Mouse (Mus musculus) embryonic facial prominence, embryonic 10.5 days (tissue): ENCODE data around the gene Dpp6. TPM values are rescaled to one million over a fixed set of nuclear protein-coding genes. Genes with fewer than 3 reads are reported as not detected.
A peak's percentile ranks its signal among the peaks of the same experiment; 100 is the strongest.

ENCODE experiments used
- DNase-seq: peaks from one replicate; pipeline ENCODE4 v3.0.0-alpha.2; 2017; ENCODE audit warnings: low spot score
- H3K27ac ChIP-seq: fragments of 300-500 bp; sonication (generic); replicated peaks from 2 replicates; pipeline ENCODE4 v1.5.1; 2016; ENCODE audit warnings: mild to moderate bottlenecking
- H3K27me3 ChIP-seq: fragments of 300-500 bp; sonication (generic); replicated peaks from 2 replicates; pipeline ENCODE4 v1.6.1; 2016; ENCODE audit warnings: low read depth, mild to moderate bottlenecking; ENCODE audit not compliant: poor library complexity, severe bottlenecking
- H3K36me3 ChIP-seq: fragments of 300-500 bp; sonication (generic); replicated peaks from 2 replicates; pipeline ENCODE4 v1.6.1; 2016; ENCODE audit warnings: mild to moderate bottlenecking, moderate library complexity
- H3K4me1 ChIP-seq: fragments of 300-500 bp; sonication (generic); 2 replicates; pipeline ENCODE4 v1.6.1; 2016
- H3K4me3 ChIP-seq: fragments of 300-500 bp; sonication (generic); 2 replicates; pipeline ENCODE4 v1.5.1; 2016; ENCODE audit warnings: mild to moderate bottlenecking, moderate library complexity
- H3K9me3 ChIP-seq: fragments of 300-500 bp; sonication (generic); 2 replicates; pipeline ENCODE4 v1.6.1; 2016; ENCODE audit warnings: mild to moderate bottlenecking
- WGBS: fragments of 180-500 bp; shearing (Covaris S2); methylation state at CpG from one replicate; pipeline ENCODE4 v1.1.7; 2016; 5-methylcytosine and 5-hydroxymethylcytosine counted together
- polyA plus RNA-seq: library from polyadenylated mRNA; unstranded; fragments of >200 nt; fragmentation: Nextera tagmentation; extraction: Ambion mirVana; gene quantifications from 2 replicates; pipeline ENCODE4 v1.2.1, GENCODE M21; 2016

The Dpp6 gene
- polyA plus RNA-seq, 1 experiment from 2014 or later: 2.4 TPM

DNA sequence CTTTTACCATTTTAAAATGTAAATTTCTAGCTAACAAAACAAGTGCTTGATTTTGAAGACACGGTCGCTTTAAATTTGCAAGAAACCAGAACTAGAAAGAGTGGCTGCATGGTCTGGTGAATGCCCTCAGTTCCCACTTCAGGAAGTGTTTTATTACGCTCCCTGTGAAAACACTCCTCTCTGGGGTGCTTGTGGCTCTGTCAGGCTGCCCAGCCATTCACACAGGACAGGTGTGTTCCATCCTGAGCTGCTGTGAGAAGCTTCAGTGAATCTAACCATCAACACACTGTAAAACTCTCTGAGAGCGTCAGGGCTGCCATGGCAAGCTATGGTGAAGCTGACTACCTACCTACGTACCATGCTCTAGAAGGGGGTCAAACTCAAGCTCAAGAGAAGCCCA, 841.2 kb downstream of the Dpp6 start:
- no peaks in the 10 kb centered on the region for H3K9me3 ChIP-seq
- DNase-seq: no peak
- H3K36me3 ChIP-seq: no peaks in the 10 kb centered on the region
- WGBS: 79% methylated on average over 5 of the region's 5 CpGs
- H3K27ac ChIP-seq: no peak overlapping the region
- H3K4me3 ChIP-seq: no peak overlapping the region
- H3K4me1 ChIP-seq: no peaks in the 10 kb centered on the region
- no peaks in the 10 kb centered on the region for H3K27me3 ChIP-seq

- no peaks in the 10 kb centered on the region for H3K27me3 ChIP-seq
- no peaks in the 10 kb centered on the region for H3K36me3 ChIP-seq
- no peak overlapping the region for H3K27ac ChIP-seq
- DNase-seq: no peak
- no peaks in the 10 kb centered on the region for H3K4me1 ChIP-seq
- no peak overlapping the region for H3K4me3 ChIP-seq
- no peaks in the 10 kb centered on the region for H3K9me3 ChIP-seq
Measured at GRCm38 (mm10) chr5:27658569-27658968, 841.6 kb downstream of the Dpp6 start.

- no peak for DNase-seq
- H3K4me3 ChIP-seq: no peak overlapping the region
- no peaks in the 10 kb centered on the region for H3K4me1 ChIP-seq
- 93% methylated on average over 2 of the region's 2 CpGs for WGBS
- H3K27me3 ChIP-seq: no peaks in the 10 kb centered on the region
- no peaks in the 10 kb centered on the region for H3K9me3 ChIP-seq
- H3K27ac ChIP-seq: no peak overlapping the region
- H3K36me3 ChIP-seq: no peaks in the 10 kb centered on the region
Measured at GRCm38 (mm10) chr5:27659019-27659418, 842.0 kb downstream of the Dpp6 start.

GRCm38 (mm10) chr5:27659781-27660180, 842.8 kb downstream of the Dpp6 start:
- Histone ChIP-seq H3K9me3 (no peaks in the 10 kb centered on the region), H3K27ac (no peak overlapping the region), H3K4me1 (no peaks in the 10 kb centered on the region), H3K4me3 (no peak overlapping the region), H3K27me3 (no peaks in the 10 kb centered on the region), H3K36me3 (no peaks in the 10 kb centered on the region)
- 88% methylated on average over 6 of the region's 6 CpGs for WGBS
- DNase-seq: no peak

DNA sequence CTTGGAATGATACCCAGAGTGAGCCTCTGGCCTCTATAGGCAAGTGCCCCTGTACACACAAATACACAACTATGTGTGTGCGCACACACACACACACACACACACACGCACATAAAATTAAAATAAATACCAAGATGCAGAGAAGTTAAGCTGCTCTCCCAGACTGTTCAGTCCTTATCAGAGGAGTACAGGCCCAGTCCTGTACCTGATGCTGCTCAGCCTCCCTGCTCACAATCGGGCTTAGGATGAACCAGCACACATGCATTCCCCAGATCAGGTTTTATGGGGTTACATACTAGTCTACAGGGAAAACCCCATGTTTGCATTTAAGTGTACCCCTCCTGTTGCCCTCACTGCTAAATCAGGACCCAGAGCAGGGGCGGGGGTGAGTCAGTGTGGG, 847.1 kb downstream of the Dpp6 start:
- no peaks in the 10 kb centered on the region for H3K27me3 ChIP-seq
- H3K36me3 ChIP-seq: no peaks in the 10 kb centered on the region
- H3K27ac ChIP-seq: no peak overlapping the region
- DNase-seq: no peak
- no peak overlapping the region for H3K4me3 ChIP-seq
- WGBS: 88% methylated on average over 4 of the region's 4 CpGs
- no peaks in the 10 kb centered on the region for H3K9me3 ChIP-seq
- no peaks in the 10 kb centered on the region for H3K4me1 ChIP-seq

DNA sequence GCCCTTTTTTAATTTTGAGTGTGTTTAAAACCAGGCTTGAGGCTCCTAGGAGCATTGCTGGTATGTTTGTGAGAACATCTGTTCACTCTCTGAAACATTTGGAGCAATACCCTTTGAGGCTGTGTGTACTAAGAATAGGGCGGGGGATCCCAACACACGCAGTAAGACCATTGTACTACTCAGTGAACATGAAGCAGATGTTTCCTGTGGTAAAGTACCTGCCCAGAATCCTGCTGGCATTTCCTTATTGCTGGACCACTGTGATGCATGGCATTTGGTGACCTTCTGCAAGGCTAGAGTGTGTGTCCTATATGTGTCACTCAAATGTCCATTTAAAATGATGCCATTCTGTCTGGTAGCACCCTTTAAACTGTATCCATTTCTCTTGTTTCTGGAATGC, 854.5 kb downstream of the Dpp6 start:
- no peaks in the 10 kb centered on the region for H3K36me3 ChIP-seq
- DNase-seq: no peak
- whole genome bisulfite sequencing: 81% methylated on average over 2 of the region's 2 CpGs
- no peak overlapping the region for H3K27ac ChIP-seq
- no peaks in the 10 kb centered on the region for H3K9me3 ChIP-seq
- no peaks in the 10 kb centered on the region for H3K27me3 ChIP-seq
- H3K4me3 ChIP-seq: no peak overlapping the region
- no peaks in the 10 kb centered on the region for H3K4me1 ChIP-seq

GRCm38 (mm10) chr5:27677247-27677666, 860.3 kb downstream of the Dpp6 start:
- Histone ChIP-seq H3K36me3 (no peaks in the 10 kb centered on the region), H3K4me1 (no peaks in the 10 kb centered on the region), H3K27ac (no peak overlapping the region), H3K9me3 (no peaks in the 10 kb centered on the region), H3K4me3 (no peak overlapping the region), H3K27me3 (no peaks in the 10 kb centered on the region)
- 57% methylated on average over 5 of the region's 5 CpGs for WGBS
- peak; percentile 27 for DNase-seq

DNA sequence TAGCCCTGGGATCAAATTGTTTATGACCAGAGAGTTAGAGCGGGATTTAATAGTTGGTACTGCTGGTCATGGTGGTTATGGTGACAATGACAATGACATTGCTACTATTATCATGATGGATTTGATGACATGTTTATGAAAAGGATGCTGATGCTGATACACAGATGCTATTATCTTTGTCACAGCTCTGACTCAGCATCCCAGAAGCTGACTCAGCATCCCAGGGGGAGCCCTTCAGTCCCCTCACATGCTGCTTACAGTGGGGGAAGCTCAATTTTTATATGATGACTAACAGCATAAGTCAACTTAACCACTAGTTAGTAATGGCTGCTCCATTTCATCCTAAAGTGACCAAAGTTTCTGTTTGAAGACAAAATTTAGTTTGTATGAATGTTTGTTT, 862.1 kb downstream of the Dpp6 start:
- H3K9me3 ChIP-seq: no peaks in the 10 kb centered on the region
- no peaks in the 10 kb centered on the region for H3K36me3 ChIP-seq
- H3K27me3 ChIP-seq: no peaks in the 10 kb centered on the region
- no peak overlapping the region for H3K4me3 ChIP-seq
- no peaks in the 10 kb centered on the region for H3K4me1 ChIP-seq
- no peak overlapping the region for H3K27ac ChIP-seq
- DNase-seq: no peak
- 92% methylated on average over 1 of the region's 1 CpGs for WGBS

DNA sequence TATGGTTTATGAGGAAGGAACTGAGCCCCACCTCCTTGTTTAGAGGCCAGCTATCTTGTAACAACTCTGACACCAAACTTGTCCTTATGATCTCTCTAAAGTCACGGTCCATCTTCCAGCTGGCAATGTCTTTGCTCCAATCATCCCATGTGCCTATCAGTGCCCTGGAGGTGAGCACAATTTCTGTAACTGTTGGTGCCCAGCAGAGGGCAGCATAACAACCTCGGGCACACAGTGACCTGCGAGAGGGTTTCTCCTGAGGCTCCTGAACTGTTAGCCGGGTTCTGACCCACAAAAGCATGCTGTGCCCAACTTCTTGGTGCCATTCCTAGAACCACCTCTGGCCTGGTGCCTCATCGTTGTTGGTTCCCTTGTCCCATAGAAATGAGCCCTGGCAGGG, 863.5 kb downstream of the Dpp6 start:
- Histone ChIP-seq H3K4me1 (no peaks in the 10 kb centered on the region), H3K4me3 (no peak overlapping the region), H3K36me3 (no peaks in the 10 kb centered on the region), H3K27me3 (no peaks in the 10 kb centered on the region), H3K9me3 (no peaks in the 10 kb centered on the region), H3K27ac (no peak overlapping the region)
- DNase-seq: peak; percentile 43
- 39% methylated on average over 5 of the region's 5 CpGs for WGBS

- H3K9me3 ChIP-seq: no peaks in the 10 kb centered on the region
- H3K4me1 ChIP-seq: no peaks in the 10 kb centered on the region
- H3K27ac ChIP-seq: no peak overlapping the region
- H3K4me3 ChIP-seq: no peak overlapping the region
- no peaks in the 10 kb centered on the region for H3K36me3 ChIP-seq
- H3K27me3 ChIP-seq: no peaks in the 10 kb centered on the region
- DNase-seq: no peak
- 73% methylated on average over 11 of the region's 11 CpGs for WGBS
Measured at GRCm38 (mm10) chr5:27685162-27685561, 868.2 kb downstream of the Dpp6 start.

GRCm38 (mm10) chr5:27685923-27686322, 868.9 kb downstream of the Dpp6 start:
- Histone ChIP-seq H3K27me3 (no peaks in the 10 kb centered on the region), H3K9me3 (no peaks in the 10 kb centered on the region), H3K4me3 (no peak overlapping the region), H3K36me3 (no peaks in the 10 kb centered on the region), H3K27ac (no peak overlapping the region), H3K4me1 (no peaks in the 10 kb centered on the region)
- 75% methylated on average over 3 of the region's 3 CpGs for WGBS
- no peak for DNase-seq

DNA sequence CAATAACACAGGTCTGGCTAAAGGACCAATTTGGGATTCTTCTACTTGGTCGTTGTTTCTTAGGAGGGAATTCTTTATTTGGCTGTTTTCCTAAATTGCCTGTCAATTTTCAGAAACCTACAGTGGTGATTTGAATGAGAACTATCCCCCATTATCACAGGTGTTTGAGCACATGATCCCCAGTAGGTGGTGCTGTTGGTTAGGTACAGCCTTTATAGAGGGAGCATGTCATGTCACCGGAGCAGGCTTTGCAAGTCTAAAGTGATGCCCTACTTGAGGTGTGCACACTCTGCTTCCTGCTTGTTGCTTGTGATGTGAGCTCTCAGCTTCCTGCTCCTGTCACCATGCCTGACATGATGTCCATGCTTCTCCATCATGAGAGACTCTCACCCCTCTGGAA, 870.3 kb downstream of the Dpp6 start:
- no peak overlapping the region for H3K4me3 ChIP-seq
- H3K36me3 ChIP-seq: no peaks in the 10 kb centered on the region
- 87% methylated on average over 2 of the region's 2 CpGs for WGBS
- no peak for DNase-seq
- no peaks in the 10 kb centered on the region for H3K9me3 ChIP-seq
- H3K27ac ChIP-seq: no peak overlapping the region
- H3K27me3 ChIP-seq: no peaks in the 10 kb centered on the region
- H3K4me1 ChIP-seq: no peaks in the 10 kb centered on the region

- WGBS: 93% methylated on average over 6 of the region's 6 CpGs
- DNase-seq: no peak
- no peaks in the 10 kb centered on the region for H3K27me3 ChIP-seq
- H3K4me1 ChIP-seq: no peaks in the 10 kb centered on the region
- H3K36me3 ChIP-seq: no peaks in the 10 kb centered on the region
- H3K27ac ChIP-seq: no peak overlapping the region
- H3K4me3 ChIP-seq: no peak overlapping the region
- H3K9me3 ChIP-seq: no peaks in the 10 kb centered on the region
Measured at GRCm38 (mm10) chr5:27702482-27702881, 885.5 kb downstream of the Dpp6 start.

DNA sequence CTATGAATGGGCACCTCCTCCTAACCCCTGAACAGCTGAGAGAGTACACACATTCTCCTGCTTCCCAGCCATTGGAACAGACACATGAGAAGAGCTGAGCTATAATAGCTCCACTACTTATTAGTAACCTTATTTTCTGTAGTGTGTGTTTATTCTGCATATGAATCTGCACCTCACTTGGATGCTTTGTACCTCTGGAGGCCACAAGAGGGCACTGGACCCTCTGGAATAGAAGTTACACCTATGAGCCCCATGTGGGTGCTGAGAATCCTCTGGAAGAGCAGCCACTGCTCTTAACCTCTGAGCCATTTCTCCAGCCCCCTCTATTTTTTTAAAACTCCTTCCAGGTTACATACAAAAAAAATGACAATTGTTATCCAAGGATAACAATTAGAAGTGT, 888.0 kb downstream of the Dpp6 start:
- Histone ChIP-seq H3K36me3 (no peaks in the 10 kb centered on the region), H3K27ac (no peak overlapping the region)

More for the DNA sequence above, 888.0 kb downstream of the Dpp6 start:
- no peaks in the 10 kb centered on the region for H3K9me3 ChIP-seq
- H3K4me3 ChIP-seq: no peak overlapping the region
- no peak for DNase-seq
- no peaks in the 10 kb centered on the region for H3K27me3 ChIP-seq
- peaks cover 7% of the 10 kb centered on the region; the same call in 1 of the 2 replicates for H3K4me1 ChIP-seq
